Mouse (Mus musculus) mesoderm, embryonic 11.5 days (tissue): ENCODE measurements at regions not wholly inside any gene's neighbourhood (a gene's known extent, or its start where the extent isn't known, plus 50 kb on each side); places are given as distances from the start of the nearest gene placed in this dataset.
A peak's percentile ranks its signal among the peaks of the same experiment; 100 is the strongest.

Source experiments
- DNase-seq: peaks from one replicate; pipeline ENCODE4 v3.0.0-alpha.2; 2012; ENCODE audit warnings: low read depth, low spot score

DNA sequence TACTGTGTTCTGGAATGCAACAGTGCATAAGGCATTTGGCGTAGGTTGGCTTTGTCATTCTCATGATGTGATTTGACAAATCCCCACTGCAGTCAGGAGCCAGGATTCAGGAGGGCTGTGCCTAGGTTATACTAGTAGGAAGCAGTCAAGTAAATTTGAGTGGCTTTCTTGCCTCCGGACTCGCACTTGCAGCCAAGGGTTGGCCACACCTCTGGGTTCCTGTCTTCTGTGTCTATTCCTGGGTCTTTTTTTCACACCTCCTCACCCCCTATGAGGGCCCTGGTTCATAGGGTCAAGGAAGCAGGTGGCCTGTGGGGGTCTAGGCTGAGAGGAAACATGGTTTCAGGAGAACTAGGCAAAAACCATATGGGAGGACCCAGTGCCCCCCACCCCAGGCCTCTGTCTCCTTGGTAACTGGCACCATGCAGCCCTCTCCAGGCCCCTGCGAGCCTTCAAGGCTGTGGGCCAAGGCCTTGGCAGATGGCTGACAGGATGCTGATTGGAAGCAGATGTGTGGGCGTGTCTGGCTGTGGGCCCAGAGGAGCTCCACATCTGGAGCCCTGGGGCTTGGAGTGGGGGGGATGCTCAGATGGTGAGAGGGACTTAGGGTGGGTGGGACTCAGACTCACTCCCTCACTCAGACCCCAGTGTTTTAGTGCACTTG lies 195.7 kb downstream of the Rgs3 start:
- peak; percentile 85 for DNase-seq

DNA sequence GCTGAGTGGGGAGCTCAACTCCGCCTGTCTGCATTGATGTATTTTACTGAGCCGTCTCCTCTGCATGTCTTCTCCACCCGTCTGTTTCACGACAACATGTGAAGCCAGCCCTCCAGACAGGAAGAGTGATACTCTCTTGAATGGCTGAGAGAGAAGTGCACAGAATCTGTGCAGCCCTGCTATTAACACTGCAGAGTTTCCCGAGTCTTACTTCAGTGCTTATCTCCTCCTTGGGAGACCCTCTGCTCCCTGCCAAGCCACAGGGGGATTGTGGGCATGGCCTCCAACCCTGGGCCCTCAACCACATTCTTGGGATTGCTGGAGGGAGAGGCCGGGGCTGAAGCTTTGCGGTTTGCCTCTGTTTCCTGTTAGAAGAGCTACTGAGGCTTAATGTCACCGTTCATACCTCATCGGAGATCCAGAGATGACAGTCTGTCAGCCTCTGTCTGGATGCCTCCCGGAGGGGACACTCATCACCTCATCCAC lies 197.1 kb downstream of the Rgs3 start:
- no peak for DNase-seq

DNA sequence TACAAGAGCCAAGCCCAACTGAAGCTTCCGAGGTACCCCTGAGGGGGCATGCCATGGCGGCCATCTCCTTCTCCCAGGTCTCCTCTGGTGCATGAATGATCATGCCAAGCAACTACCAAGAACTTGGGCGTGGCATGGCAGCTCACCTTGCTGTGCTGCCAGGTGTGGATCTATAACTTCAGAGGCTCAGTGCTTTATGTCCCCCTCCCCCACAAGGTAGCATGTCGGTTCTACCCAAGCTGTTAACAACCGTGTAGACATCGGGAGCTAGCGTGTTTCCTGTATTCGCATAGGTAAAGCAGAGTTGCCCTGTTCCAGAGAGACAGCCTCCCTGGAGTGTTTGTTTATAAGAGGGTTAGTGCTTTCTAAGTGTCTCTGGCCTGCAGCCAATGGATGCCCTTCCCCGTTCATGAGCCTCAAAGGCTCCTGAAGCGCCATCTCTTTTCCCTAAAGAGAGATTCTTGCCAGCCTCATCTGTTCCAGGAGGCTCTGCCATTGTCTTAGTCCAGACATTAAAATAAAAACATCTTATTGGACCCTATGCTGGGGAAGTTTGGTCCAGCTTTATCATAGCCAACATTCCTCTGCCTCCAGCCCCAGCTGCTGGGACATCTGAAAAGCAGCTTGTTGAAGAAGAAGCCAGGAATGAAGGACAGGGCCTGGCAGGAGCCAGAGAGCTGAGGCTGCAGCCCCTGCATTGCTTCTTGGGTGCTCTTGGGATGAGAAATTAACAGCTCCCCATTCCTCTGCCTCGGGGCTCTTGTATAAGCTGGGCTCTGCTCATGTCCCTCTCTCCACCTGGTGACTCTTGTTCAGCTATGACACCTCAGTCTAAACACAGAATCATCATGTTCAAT lies 201.3 kb downstream of the Rgs3 start:
- no peak for DNase-seq

GRCm38 (mm10) chr4:62761672-62762071 lies 202.0 kb downstream of the Rgs3 start:
- DNase-seq: peak; percentile 83

DNA sequence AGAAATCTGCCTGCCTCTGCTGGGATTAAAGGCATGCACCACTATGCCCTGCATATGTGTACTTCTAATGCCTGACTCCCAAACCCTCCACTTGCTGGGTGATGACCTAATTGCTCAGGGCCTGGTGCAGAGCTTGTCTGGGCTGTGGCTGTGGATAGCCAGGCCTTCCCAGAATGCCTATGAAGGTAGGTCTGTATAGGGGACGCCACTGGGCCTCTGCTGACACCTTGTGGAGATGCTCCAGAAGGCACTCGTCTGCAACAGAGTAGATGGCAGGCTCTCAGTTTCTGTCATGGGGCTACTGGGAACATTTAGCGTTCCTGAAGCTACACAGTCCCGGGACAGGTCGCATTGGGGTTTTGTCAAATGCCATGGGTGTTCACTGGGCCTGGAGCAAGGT lies 201.4 kb upstream of the Zfp618 start:
- peak; percentile 84 for DNase-seq

DNA sequence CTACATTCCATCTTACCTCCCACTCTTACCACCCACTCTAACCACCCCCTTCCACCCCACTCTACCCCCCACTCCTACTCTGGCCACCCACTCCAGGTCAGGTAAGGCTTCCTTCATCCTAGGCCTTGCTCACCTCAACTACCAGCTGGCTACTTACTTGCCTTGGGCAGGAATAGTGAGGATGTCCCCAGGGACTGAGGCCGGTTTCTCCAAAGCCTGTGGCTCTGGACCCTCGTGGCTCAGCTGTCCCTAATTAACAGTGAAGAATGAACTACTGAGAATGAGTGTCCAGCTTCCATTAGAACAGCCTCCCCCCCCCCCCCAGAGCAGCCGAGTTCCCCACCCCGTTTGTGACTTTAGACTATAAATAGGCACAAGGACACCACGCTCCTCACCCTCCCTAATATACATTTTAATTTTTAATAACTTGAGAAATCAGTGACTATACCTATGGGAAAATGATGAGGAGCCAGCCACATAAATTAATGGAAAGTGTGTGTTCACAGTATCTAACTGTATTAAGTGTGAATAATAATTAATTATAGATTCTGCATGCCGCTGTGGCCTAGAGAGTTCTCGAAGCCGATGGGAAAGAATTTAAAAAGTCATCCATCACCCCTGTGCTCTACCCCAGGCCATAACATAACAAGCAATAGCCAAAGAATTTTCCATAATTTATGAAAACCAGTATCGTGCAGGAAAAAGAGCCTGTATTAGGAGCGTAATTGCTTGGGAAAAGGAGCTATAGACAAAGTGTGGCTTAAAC lies 195.7 kb upstream of the Zfp618 start:
- DNase-seq: no peak

DNA sequence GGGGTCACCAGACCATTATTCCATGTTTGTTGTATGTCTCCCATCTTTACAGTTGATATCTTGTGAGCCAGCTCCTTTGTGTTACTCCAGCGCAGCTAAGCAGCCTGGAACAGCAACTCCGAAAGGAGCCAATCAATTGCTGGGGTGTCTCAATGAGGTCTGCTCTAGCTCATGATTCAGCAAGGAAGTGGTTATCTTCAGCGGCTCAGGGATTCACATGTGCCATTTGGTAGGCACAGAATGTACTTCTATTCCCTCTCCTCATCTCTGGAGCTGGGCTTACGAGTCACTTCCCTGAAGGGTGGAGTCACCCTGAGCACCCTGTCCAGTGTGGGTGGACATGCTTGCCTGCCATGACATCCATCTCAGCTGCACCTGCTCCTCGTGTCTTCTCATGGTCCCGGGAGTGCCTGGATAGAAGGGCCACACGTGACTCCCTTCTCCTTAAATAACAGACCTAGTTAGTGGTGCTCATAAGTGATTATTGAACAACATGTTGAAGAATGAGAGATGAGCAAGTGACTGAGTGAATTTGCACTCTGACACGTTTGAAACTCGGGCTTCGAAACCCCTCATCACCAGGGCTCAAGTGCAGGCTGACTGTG lies 190.3 kb upstream of the Zfp618 start:
- DNase-seq: no peak

DNA sequence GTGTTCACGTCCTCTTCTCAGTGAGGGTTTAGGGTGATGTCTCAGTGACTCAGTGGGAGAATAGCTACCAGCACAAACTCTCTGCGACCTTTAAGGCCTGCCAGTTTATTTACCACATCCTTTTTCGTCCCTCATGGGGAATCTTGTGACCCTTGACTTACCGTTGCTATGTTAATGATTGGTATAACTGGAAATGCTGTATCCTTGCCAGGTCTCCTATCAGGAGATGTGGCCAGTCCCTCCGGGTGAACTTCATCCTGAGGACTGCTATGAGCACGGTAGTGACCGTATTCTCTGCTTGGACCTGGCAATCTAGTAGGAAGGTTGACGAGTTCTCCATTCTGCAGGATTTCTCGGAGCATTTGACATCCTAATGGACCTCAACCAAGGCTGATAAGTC lies 188.5 kb upstream of the Zfp618 start:
- DNase-seq: no peak

DNA sequence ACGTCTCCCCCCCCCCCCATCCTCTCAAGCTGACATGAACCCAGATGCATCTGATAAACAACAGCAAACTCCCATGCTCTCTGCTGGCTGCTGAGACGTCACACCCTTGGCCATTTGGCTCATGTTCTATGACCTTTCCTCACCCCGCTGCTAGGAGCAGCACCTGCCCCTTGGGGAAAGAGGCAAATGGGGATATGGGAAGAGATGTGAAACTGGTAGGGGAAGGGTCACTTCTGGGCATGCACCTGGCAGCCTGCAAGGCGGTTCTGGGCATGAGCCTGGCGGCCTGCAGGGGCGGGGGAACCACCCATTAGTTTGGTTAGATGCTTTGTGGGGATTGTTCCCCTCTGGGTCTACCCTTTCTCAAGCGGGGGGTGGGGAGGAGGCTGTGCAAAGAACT lies 187.9 kb upstream of the Zfp618 start:
- DNase-seq: no peak

DNA sequence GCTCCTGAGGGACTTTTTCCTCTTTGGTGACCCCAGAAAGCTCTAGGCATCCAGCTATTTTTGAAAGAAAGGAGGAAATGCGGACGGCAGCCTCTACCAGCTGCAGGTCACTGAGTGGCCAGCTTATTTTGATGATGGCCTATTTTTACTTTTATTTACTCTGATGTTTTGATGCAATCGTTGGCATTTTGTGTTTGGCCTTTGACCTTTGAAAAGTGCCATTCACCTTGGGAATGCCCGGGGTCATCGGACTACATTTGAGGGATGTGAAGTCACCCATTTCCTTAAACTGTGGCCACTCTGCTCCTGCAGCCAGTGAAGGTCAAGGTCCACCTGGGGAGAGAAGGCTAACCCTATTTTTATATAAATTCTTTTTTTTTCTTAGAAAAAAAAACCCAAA lies 186.8 kb upstream of the Zfp618 start:
- DNase-seq: no peak

DNA sequence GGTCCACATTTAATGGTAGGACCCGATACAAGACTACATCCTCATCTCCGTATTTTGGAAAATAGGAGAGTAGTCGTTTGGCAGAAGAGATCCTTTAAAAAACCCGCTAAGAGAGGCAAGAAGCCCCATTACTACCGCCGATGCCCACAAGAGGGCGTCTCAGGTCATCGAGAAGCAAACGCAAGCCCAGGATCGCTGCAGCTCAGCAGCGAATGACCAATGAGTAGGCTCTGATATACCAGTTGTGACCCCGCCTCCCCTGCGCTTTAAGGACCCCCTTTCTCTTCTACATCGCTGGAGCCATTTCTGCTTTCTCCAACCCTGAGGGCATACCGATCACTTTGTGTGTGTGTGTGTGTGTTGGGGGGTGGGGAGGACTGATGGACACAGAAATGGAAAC lies 185.0 kb upstream of the Zfp618 start:
- peak; percentile 95 for DNase-seq

GRCm38 (mm10) chr4:62780837-62781236 lies 184.5 kb upstream of the Zfp618 start:
- no peak for DNase-seq

GRCm38 (mm10) chr4:62781309-62781800 lies 184.0 kb upstream of the Zfp618 start:
- DNase-seq: no peak

DNA sequence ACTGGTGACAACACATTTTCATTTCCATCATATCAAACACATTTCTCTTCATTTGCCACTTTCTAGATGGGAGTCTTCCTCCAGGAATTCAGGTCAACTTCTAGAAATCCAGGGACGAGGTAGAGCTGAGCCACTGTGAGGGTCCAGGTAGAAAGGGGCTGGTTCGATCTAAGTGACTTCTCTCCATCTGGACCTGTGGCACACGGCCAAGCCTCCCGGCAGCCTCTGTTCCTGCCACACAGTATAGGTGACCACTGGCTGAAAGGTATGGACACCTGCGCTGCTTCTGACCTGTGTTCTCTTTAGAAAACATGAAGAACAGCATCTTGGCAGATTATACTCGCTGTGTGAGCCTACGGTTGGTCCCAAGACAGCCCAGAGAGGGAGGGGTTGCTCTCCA lies 179.7 kb upstream of the Zfp618 start:
- DNase-seq: no peak

GRCm38 (mm10) chr4:62789696-62790095 lies 175.7 kb upstream of the Zfp618 start:
- no peak for DNase-seq

DNA sequence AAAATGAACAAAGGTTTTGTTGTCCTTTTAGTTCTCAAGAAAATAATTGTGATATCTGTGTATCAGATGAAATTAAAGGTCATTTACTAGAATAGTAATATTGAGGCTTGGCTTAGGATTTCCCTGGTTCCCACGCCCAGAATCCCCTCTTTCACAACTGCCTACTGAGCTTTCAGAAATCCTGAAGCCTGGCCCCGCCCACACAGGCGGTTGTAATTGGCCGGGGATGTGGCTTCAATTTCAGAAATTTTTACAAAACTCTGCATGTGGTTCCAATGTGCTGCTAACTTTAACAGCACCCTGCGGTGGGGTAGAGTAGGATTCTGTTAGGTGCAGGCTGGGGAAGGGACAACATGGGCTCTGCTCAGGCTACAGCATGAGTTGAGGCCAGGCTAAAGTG lies 171.8 kb upstream of the Zfp618 start:
- no peak for DNase-seq

- DNase-seq: no peak
These were observed 169.8 kb upstream of the Zfp618 start for GRCm38 (mm10) chr4:62795538-62795937.

DNA sequence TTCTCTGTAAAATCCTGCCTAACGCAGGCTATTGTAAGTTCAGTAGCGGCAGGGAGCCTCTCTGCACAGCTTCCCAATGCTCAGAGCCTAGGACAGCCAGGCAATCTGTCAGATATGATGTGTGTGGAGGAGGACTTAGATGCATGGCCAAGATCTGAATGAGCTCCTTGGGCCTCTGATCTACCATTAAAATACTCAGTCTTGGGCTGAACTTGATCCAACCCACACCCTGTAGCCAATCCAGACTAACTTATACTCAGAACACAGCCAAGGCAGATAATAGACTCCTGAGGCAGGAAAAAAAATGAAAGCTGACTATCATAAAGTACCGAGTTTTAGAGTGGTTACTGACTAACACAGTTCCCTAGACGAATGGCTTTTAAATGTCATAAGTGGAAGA lies 165.4 kb upstream of the Zfp618 start:
- no peak for DNase-seq

DNA sequence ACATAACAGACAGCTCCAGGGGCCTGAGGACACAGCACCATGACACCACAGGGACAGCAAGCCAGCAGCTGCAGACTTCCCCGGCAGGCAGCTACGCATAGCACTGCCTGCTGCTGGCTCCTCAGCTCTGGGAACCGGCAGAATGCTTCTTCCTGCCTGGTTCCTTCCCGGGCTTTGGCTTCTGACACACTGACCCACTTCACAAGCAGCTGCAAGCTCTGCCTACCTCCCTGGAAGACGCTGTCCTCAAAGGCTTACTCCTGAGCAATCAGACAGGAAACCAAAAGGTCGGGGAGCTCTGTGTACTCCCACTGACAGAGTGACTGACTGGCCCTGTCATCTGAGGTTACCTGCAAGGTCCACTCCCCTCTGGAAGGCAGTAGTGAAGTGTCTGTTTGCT lies 159.5 kb upstream of the Zfp618 start:
- DNase-seq: no peak

DNA sequence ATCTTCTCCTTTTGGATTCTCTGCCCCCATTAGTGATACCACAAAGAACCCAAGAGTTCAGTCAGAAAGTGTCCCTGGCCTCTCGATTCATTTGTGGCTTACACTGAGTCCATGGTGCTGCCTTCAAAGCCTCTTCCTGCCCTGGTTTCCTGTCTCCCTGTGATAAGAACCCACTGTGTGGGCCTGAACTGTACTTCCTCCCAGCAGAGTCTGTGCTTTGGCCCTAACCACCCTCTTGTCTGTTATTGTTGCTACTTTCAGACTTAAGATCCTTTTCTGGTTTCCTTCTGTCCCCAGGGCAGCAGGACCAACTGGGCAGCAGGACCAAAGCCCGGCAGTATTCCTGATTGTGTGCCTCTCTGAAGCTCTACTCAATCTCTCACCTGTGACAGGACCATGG lies 158.6 kb upstream of the Zfp618 start:
- no peak for DNase-seq

DNA sequence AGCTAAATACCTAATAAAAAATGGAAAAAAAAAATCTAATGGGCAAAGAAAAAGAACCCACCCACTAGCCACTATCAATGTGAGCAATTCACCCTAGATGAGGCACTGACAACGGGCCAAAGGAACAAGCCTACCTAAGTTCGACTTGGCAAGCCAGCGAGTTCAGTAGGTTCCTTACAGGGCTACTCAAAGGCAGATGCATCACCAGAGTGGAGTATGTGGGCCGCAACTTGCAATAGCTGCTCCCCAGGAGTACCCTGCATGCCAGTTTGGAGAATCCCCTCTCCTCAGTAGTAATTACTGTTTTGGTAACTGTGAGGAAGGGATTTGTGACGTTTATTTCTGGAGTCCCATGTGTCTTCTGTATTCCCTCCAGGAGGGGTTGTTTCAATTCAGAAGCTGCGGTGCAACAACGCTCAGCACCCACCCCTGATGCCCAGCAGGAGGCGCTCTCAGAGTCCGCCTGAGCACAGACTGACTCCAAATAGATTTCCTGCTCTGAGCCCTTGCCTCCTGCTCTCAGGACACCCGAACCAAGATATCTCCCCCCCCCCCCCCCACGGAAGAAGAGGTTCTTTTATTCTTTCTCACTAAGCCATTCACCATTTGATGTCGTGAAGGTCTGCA lies 157.3 kb upstream of the Zfp618 start:
- DNase-seq: no peak
